Comparison of ENCODE assay signal across 22 mouse cellular contexts in the genomic region with DNA sequence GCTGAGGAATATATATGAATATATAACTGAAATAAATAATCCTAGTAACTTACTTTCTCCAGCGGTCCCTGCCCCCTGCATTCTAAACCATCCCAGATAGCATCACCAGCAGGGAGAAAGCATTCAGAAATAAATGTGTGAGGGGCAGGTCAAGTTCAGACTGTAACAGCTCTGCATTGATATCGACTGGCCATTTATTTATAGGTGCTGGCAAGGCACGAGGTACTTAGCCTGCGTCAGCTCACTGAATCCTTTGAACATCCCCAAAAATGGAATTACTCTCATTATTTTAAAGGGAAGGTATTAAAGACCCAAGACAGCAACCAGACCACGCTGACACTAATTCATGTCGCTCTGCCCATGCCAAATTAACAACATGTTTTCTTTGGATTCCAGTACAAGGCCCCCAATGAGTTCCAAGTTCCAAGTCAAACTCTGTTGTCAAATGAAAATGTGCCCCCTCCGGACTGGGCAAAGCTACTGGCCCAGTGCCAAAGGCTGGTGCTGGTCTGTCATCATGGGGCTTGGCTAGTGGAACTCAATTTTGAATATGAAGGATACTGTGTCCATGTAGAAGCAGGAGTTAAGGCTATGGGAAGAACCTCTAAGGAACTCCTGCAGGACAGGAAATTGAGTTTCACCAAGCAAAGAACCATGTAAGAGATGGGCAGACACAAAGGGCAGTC.
DNase-seq lines count a peak whose midpoint lies in the region; ATAC-seq lines count a peak whose summit lies in the region.
"Had no signal": no experiment of that assay in that cellular context is flagged by ENCODE, and none has a peak within 500 bp of the region (broad histone marks: within the 10 kb centered on the region; RNA-seq: fewer than 3 reads in every experiment).

No protein-coding gene starts in this region.

- no peak overlapping the region for H3K9ac ChIP-seq in heart, embryonic 16.5 days (ENCODE audit: low read length)
- H3K9ac ChIP-seq: embryonic facial prominence, embryonic 13.5 days; forebrain, embryonic 12.5 days; hindbrain, embryonic 14.5 days had no signal

- H3K27me3 ChIP-seq in heart, embryonic 16.5 days (ENCODE audit: control insufficient read depth, insufficient read depth, low read length), result no peaks in the 10 kb centered on the region
- H3K27me3 ChIP-seq: CH12.LX; embryonic facial prominence, embryonic 13.5 days; forebrain, embryonic 12.5 days had no signal

- peak; percentile 45; the same call in 1 of the 2 replicates for ATAC-seq in heart, embryonic 16.5 days (replicated peaks; ENCODE audit: extremely low read depth, insufficient read depth, low FRiP score)
- ATAC-seq: activated CD4-positive, CD25-positive, alpha-beta regulatory T cell, adult 4 months; forebrain, embryonic 16.5 days; inflammation-experienced regulatory T-cells, adult 6 months; intestine, postnatal 0 days; Patski had no signal

- intact Hi-C loops in heart, postnatal 25 days (cut with DNase I), result no loop called here
- intact Hi-C loops in left cerebral cortex, postnatal 4 days (cut with DNase I), result no loop called here

- no peaks in the 10 kb centered on the region for H3K36me3 ChIP-seq in heart, embryonic 16.5 days (ENCODE audit: control insufficient read depth, insufficient read depth)
- H3K36me3 ChIP-seq: embryonic facial prominence, embryonic 13.5 days; forebrain, embryonic 12.5 days; heart, embryonic 10.5 days; hindbrain, embryonic 10.5 days had no signal

- WGBS in heart, embryonic 16.5 days, result 54% methylated on average over 7 of the region's 7 CpGs

- DNase-seq in heart, adult 11 months, result peak; percentile 83
- no peak for DNase-seq in heart, postnatal 25 days (ENCODE audit: low spot score)
- DNase-seq in heart, adult 9 months (ENCODE audit: low spot score in 2 of 2), result no peak
- peak; percentile 50 for DNase-seq in left cerebral cortex, postnatal 4 days
- DNase-seq in left cerebral cortex, adult 8-10 months (ENCODE audit: low spot score in 2 of 2), result no peak
- DNase-seq in adrenal gland, adult 2 months, result no peak
- DNase-seq: adrenal gland, postnatal 25 days; cerebellum, adult 8-10 months; gastrocnemius, postnatal 10 days; kidney, adult 8-10 months had no signal

- H3K4me2 ChIP-seq in heart, embryonic 16.5 days (ENCODE audit: low read depth, low read length), result no peak overlapping the region
- H3K4me2 ChIP-seq: embryonic facial prominence, embryonic 13.5 days; forebrain, embryonic 12.5 days; hindbrain, embryonic 14.5 days had no signal

- H3K4me3 ChIP-seq in heart, embryonic 16.5 days (ENCODE audit: low read length), result no peak overlapping the region
- H3K4me3 ChIP-seq: embryonic facial prominence, embryonic 13.5 days; forebrain, embryonic 12.5 days; heart, embryonic 10.5 days; hindbrain, embryonic 10.5 days had no signal

- H3K9me3 ChIP-seq in heart, embryonic 16.5 days (replicated peaks; ENCODE audit: control insufficient read depth, low read length), result no peaks in the 10 kb centered on the region
- H3K9me3 ChIP-seq: embryonic facial prominence, embryonic 13.5 days; forebrain, embryonic 12.5 days; heart, embryonic 10.5 days; hindbrain, embryonic 10.5 days had no signal

- peaks cover 11% of the 10 kb centered on the region for H3K4me1 ChIP-seq in heart, embryonic 16.5 days (ENCODE audit: control insufficient read depth, insufficient read depth, low read length)
- H3K4me1 ChIP-seq: forebrain, embryonic 12.5 days; heart, embryonic 10.5 days; hindbrain, embryonic 10.5 days had no signal

- H3K27ac ChIP-seq in heart, embryonic 16.5 days (ENCODE audit: low read length), result peak overlapping the region; percentile 39; the same call in 1 of the 2 replicates
- H3K27ac ChIP-seq: embryonic facial prominence, embryonic 13.5 days; forebrain, embryonic 12.5 days; heart, embryonic 10.5 days; hindbrain, embryonic 10.5 days; hindbrain, embryonic 14.5 days had no signal

Comparison
In these comparisons a context has a peak if more than half of its experiments do, and no peak if none do; other contexts are left out.
1. DNase-seq: peak in heart, adult 11 months (single experiment) and left cerebral cortex, postnatal 4 days (single experiment); none in heart, postnatal 25 days (single experiment), heart, adult 9 months (0 of 2), left cerebral cortex, adult 8-10 months (0 of 2) and adrenal gland, adult 2 months (single experiment).